Mouse (Mus musculus): ENCODE results near the gene Gsdma2. TPM values are rescaled to one million over a fixed set of nuclear protein-coding genes. Genes with fewer than 3 reads are reported as not detected.
"Not testable (repeated sequence)": the region's sequence is repeated elsewhere in the genome, so short reads cannot be mapped to it uniquely, and the experiment has no call there.

Gene Gsdma2
- total and polyA plus RNA-seq, 2 experiments from 2014 or later: not detected

- no peak overlapping the region for H3K27ac ChIP-seq (ENCODE audit: low read depth)
- H3K27me3 ChIP-seq (ENCODE audit: control insufficient read depth, insufficient read depth, low read length): no peaks in the 10 kb centered on the region
- WGBS: 92% methylated on average over 1 of the region's 1 CpGs
- no peaks in the 10 kb centered on the region for H3K9me3 ChIP-seq (replicated peaks; ENCODE audit: control insufficient read depth, low read length)
- DNase-seq (ENCODE audit: low spot score) (no peak), ATAC-seq (ENCODE audit: insufficient read depth, low read depth) (no peak)
- H3K9ac ChIP-seq (replicated peaks; ENCODE audit: low read depth, low read length): no peak overlapping the region
- H3K36me3 ChIP-seq (replicated peaks; ENCODE audit: control insufficient read depth, insufficient read depth, low read length): 0 out of 2 replicates have a peak, but pooled peaks cover under 1% of the 10 kb centered on the region
- TF ChIP-seq EP300 (IDR thresholded peaks at IDR 0.05; ENCODE audit: low read depth): no peak
- no peak for TF ChIP-seq CTCF (IDR thresholded peaks at IDR 0.05; ENCODE audit: low read depth)
- H3K4me3 ChIP-seq (ENCODE audit: low read depth, low read length): no peak overlapping the region
- peaks cover 10% of the 10 kb centered on the region for H3K4me1 ChIP-seq (ENCODE audit: control insufficient read depth, insufficient read depth)
- no peak overlapping the region for H3K4me2 ChIP-seq (ENCODE audit: low read depth, low read length)
Observed at GRCm38 (mm10) chr11:98680023-98680422, 33.5 kb downstream of the Gsdma2 start.

- ATAC-seq (ENCODE audit: insufficient read depth, low read depth); H3K4me1 ChIP-seq (ENCODE audit: control insufficient read depth, insufficient read depth); H3K27ac ChIP-seq (ENCODE audit: low read depth); H3K9ac ChIP-seq (replicated peaks; ENCODE audit: low read depth, low read length); H3K36me3 ChIP-seq (replicated peaks; ENCODE audit: control insufficient read depth, insufficient read depth, low read length); DNase-seq (ENCODE audit: low spot score); H3K4me2 ChIP-seq (ENCODE audit: low read depth, low read length); H3K27me3 ChIP-seq (ENCODE audit: control insufficient read depth, insufficient read depth, low read length); H3K9me3 ChIP-seq (replicated peaks; ENCODE audit: control insufficient read depth, low read length); H3K4me3 ChIP-seq (ENCODE audit: low read depth, low read length): not testable (repeated sequence)
- 78% methylated on average over 4 of the region's 4 CpGs for WGBS
Observed at GRCm38 (mm10) chr11:98680595-98680994, 34.0 kb downstream of the Gsdma2 start.

DNA sequence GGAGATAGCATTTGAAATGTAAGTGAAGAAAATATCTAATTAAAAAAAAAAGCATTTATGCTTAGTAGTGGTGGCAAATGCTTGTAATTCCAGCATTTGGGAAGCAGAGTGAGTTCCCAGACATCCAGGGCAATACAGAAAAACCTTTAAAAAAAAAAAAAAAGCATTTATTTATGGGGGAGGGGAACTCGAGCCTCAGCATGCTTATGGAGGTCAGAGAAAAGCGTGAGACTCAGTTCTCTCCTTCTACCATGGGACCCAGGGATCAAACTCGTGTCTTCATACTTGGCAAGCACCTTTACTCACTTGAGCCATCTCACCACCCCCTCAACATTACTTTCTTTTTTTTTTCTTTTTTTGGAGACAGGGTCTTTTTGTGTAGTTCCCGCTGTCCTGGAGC lies 34.6 kb downstream of the Gsdma2 start:
- no peak for TF ChIP-seq EP300 (IDR thresholded peaks at IDR 0.05; ENCODE audit: low read depth)
- no peak for TF ChIP-seq CTCF (IDR thresholded peaks at IDR 0.05; ENCODE audit: low read depth)
- Histone ChIP-seq H3K27ac (ENCODE audit: low read depth) (no peak overlapping the region), H3K9me3 (replicated peaks; ENCODE audit: control insufficient read depth, low read length) (no peaks in the 10 kb centered on the region), H3K27me3 (ENCODE audit: control insufficient read depth, insufficient read depth, low read length) (no peaks in the 10 kb centered on the region), H3K9ac (replicated peaks; ENCODE audit: low read depth, low read length) (no peak overlapping the region), H3K4me2 (ENCODE audit: low read depth, low read length) (no peak overlapping the region), H3K4me3 (ENCODE audit: low read depth, low read length) (no peak overlapping the region), H3K36me3 (replicated peaks; ENCODE audit: control insufficient read depth, insufficient read depth, low read length) (peaks cover 12% of the 10 kb centered on the region), H3K4me1 (ENCODE audit: control insufficient read depth, insufficient read depth) (peaks cover 10% of the 10 kb centered on the region)
- no peak for ATAC-seq (ENCODE audit: insufficient read depth, low read depth)
- DNase-seq (ENCODE audit: low spot score): no peak
- WGBS: 72% methylated on average over 4 of the region's 4 CpGs

GRCm38 (mm10) chr11:98681786-98682745 lies 35.5 kb downstream of the Gsdma2 start, which contains the start of gene Psmd3:
Gene Psmd3 (plus strand): TSS chr11:98682554.
- peak; percentile 98 for DNase-seq (ENCODE audit: low spot score)
- H3K4me3 ChIP-seq (ENCODE audit: low read depth, low read length): peak within 1 kb of the TSS; percentile 71
- ATAC-seq (ENCODE audit: insufficient read depth, low read depth): peak; percentile 92

DNA sequence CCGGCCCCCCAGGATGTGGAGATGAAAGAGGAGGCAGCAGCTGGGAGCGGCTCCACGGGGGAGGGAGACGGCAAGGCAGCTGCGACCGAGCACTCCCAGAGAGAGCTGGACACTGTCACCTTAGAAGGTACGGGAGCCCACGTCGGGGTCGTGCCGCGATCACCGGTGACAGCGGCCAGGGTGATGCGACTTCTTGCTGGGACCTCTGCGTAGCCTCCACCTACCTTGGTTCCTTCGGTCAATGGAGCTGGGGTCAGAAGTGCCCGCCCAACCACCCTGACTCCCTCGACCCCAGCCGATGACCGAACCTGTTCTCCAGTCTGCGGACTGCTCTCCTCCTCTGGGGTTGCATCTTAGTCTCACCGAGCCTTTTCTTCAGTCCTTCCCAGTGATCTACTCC lies 36.3 kb downstream of the Gsdma2 start:
- ATAC-seq (ENCODE audit: insufficient read depth, low read depth) (peak; percentile 14; the same call in 1 of the 2 replicates), DNase-seq (ENCODE audit: low spot score) (no peak)
- Histone ChIP-seq H3K4me1 (ENCODE audit: control insufficient read depth, insufficient read depth) (peaks cover 10% of the 10 kb centered on the region), H3K4me2 (ENCODE audit: low read depth, low read length) (peak overlapping the region; percentile 80), H3K27me3 (ENCODE audit: control insufficient read depth, insufficient read depth, low read length) (no peaks in the 10 kb centered on the region), H3K27ac (ENCODE audit: low read depth) (peak overlapping the region; percentile 75), H3K9ac (replicated peaks; ENCODE audit: low read depth, low read length) (peak overlapping the region; percentile 88), H3K4me3 (ENCODE audit: low read depth, low read length) (peak overlapping the region; percentile 71), H3K9me3 (replicated peaks; ENCODE audit: control insufficient read depth, low read length) (no peaks in the 10 kb centered on the region), H3K36me3 (replicated peaks; ENCODE audit: control insufficient read depth, insufficient read depth, low read length) (peaks cover 28% of the 10 kb centered on the region)
- under 1% methylated on average over 23 of the region's 23 CpGs for WGBS
- TF ChIP-seq CTCF (IDR thresholded peaks at IDR 0.05; ENCODE audit: low read depth) (no peak), EP300 (IDR thresholded peaks at IDR 0.05; ENCODE audit: low read depth) (no peak)

More at GRCm38 (mm10) chr11:98681786-98682745, 35.5 kb downstream of the Gsdma2 start, which contains the start of gene Psmd3:
- no peaks in the 10 kb centered on the region for H3K27me3 ChIP-seq (ENCODE audit: control insufficient read depth, insufficient read depth, low read length)
- peak within 1 kb of the TSS; percentile 88 for H3K9ac ChIP-seq (replicated peaks; ENCODE audit: low read depth, low read length)
- H3K36me3 ChIP-seq (replicated peaks; ENCODE audit: control insufficient read depth, insufficient read depth, low read length): peaks cover 20% of the 10 kb centered on the region
- peak within 1 kb of the TSS; percentile 80 for H3K4me2 ChIP-seq (ENCODE audit: low read depth, low read length)
- no peaks in the 10 kb centered on the region for H3K9me3 ChIP-seq (replicated peaks; ENCODE audit: control insufficient read depth, low read length)
- TF ChIP-seq EP300 (IDR thresholded peaks at IDR 0.05; ENCODE audit: low read depth): peak; percentile 82
- TF ChIP-seq CTCF (IDR thresholded peaks at IDR 0.05; ENCODE audit: low read depth): peak; percentile 27; the same call in 1 of the 2 replicates
- H3K27ac ChIP-seq (ENCODE audit: low read depth): peak within 1 kb of the TSS; percentile 75
- 3% methylated on average over 45 of the region's 45 CpGs for WGBS
- H3K4me1 ChIP-seq (ENCODE audit: control insufficient read depth, insufficient read depth): peaks cover 10% of the 10 kb centered on the region
